Mouse (Mus musculus): Measurements from ENCODE around the gene Agap3. TPM values are rescaled to one million over a fixed set of nuclear protein-coding genes. Genes with fewer than 3 reads are reported as not detected.

Agap3 gene
- polyA plus RNA-seq, 1 experiment, result 52.6 TPM

DNA sequence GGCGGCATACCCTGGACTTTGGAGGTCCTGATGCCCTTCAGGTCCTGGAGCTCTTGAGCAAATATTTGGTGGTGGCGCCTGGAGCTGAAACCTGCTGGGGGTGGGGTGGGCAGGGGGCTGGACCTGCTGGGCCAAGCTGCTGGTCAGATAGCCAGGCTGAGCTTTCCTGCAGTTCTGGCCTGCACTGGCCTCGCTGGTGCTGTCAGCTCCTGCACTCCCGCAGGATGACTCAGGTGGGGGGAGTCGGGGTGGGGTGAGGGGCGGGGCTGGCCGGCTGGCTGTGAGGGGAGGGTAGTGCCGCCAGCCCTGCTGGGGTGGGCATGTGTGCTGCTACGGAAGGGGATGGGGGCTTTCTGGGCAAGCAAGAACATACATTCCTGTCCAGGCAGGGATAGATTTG, 23.4 kb upstream of the Agap3 start:
- no peak for DNase-seq (ENCODE audit: low read depth)

DNA sequence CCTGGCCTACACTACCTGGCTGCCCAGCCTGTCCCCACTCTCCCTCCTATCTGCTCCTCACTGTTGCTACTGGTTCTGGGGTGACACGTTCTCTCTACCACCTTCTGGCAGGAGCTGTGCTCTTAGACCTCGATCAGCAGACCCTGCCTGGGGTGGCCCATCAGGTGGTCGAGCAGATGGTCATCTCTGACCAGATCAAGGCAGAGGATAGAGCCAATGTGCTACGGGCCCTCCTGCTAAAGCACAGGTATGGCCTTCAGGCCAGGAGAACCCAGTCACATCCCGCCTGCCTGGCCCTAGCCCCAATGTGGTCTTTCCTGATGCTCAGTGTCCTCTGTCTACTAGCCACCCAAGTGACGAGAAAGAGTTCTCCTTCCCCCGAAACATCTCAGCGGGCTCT, 18.0 kb upstream of the Agap3 start:
- no peak for DNase-seq (ENCODE audit: low read depth)

DNA sequence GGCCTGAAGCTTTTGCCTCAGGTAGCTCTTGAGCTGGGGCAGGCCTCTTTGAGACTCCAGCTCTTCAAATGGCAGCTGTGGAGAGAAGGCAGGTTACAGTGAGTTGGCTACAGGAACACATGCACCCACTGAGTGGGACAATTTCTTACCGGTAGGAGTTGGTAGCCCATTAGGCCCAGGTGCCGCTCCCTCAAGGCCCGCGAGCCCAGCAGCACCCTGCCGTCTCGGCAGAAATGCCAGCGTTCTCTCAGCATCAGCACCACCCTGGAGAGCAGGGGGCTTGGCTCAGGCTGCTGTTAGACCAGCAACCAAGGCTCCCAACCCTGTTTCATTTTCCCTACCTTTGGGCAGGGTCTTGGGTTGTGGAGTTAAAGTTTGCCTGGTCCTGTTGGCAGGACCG, 10.8 kb upstream of the Agap3 start:
- no peak for DNase-seq (ENCODE audit: low read depth)

DNA sequence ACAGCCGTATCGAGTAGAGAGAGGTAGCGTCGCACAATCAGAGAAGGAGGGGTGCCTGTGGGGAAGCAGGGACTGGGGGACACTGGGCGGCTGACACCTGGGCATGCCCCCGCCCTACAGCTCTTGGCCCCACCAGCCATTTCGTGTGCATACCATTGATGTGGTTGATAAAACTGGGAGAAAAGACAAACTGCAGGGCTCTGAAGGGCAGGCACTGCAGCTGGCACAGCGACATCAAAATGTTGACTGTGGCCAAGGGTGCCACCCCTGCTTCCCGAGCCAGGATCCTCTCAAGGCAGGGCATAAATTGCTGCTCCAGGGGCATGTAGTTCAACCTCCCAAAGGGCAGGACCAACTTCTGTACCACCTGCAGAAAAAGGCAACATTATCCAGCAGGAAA, 9.9 kb upstream of the Agap3 start:
- DNase-seq (ENCODE audit: low read depth), result no peak

DNA sequence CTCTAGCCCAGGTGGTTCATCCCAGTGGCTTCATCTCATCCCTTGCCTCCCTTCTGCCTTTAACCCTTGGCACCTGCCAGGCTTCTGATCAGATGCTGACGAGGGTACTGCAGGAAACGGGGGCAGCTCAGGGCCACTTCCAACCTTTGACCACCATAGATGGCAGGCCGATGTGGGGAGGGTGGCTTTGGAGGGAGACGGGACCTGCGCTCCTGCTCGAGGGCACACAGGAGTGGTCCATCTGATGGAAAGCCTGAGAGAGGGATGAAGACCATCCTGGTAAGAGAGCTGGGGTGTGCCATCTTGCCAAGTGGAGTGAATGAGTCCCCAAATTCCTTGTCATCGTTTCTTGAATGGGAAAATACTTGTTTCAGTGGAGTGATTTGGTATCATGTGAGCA, 8.8 kb upstream of the Agap3 start:
- DNase-seq (ENCODE audit: low read depth), result no peak

DNA sequence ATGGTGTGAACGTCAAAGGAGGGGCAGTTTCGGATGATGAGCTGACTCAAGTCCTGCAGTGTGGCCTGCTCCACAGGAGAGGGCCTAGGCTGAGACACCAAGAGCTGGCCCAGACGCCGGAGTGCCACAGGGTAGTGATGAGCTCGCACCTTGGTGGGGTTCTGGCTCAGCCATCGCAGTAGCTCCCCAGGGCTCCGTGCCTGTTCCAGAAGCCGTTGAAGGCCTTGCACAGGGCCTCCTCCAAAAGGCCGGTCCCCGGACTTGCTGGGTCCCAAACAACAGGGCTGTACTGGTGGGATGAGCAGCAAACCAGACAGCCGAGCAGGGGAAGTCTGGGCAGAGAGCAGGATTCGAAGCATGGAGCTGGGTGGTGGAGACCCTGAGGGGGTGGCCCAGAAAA, 8.1 kb upstream of the Agap3 start:
- DNase-seq (ENCODE audit: low read depth), result no peak

DNA sequence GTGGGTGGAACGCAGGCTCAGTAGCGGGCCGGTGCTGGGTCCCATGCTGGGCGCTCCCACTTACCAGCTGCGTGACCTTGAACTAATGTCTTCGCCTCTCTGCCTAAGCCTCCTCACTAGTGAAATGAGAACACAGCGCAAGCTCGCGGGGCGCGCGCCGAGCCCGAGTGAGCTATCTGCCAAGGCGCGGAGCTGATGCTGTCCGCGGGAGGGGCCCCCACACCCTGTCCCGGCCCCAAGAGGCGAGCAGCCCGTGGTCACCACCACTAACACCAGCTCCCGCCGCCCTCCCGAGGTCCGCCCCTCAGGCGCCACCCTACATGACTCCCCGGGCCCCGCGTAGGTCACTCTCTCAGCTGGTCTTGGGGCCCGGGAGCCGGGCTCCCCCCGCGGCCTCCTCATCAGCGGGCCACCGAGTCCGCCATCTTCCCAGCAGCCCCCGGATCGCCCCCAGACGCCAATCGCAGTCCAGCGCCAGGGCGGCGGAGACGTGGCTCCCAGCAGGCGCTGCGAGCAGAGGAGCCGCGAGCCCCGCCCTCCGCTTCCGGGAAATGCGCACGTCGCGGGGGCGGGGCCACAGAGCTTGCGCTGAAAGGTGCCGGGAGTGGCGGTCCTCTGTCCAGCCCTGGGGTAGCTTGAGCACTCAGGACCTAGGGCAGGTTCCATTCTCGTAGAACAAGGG, 7.1 kb upstream of the Agap3 start, which contains the start of gene Fastk:
Fastk (minus strand) TSS at position 542 of the 682 bp plus-strand sequence.
- DNase-seq (ENCODE audit: low read depth), result no peak

DNA sequence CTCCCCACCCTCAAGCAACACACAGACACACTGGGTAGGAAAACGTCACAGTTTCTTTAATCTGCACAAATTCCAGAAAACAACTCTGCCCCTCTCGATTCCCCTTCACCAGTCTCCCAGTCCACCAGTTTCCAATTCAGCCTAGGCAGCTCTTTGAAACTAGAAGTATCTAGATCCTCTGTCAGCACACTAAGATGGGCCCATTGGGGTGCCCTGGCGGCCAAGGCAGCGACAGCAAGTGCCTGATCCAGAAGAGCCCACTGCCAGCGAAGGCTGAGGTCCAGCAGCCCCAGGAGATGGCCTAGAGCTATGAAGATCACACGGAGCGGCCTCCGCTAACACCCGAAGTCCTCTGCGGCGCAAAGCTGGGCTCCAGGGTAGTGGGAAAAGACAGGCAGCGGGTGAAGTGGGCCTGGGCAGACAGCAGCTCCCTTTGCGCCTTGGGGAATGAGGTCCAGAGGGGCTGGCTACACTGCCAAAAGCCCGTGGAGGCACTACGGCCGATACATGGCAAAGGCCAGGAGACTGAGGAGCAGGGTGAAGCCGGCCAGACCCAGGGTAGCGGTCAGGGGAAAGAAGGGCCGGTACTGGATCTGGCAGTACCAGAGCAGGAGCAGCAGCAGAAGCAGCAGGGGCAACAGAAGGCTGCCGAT, 6.4 kb upstream of the Agap3 start:
- no peak for DNase-seq (ENCODE audit: low read depth)

DNA sequence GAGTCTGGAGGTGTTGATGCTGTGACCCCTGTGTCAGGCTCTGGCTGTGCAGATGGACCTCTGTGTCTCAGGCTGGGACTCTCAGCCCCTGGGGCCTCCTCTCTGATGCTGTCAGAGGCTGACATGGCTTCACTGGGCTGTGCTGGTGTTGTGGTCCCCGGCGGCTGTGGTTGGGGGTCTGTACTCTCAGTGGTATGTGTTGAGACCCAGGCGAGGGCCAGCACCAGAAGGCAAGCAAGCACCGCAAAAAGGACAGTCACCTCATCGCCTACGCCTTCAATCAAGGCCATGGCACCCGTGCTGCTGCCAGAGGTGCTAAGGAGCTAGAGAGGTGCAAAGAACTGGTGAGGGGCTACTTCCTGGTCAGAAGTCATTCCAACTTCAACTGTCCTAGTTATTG, 5.3 kb upstream of the Agap3 start:
- DNase-seq (ENCODE audit: low read depth), result no peak

DNA sequence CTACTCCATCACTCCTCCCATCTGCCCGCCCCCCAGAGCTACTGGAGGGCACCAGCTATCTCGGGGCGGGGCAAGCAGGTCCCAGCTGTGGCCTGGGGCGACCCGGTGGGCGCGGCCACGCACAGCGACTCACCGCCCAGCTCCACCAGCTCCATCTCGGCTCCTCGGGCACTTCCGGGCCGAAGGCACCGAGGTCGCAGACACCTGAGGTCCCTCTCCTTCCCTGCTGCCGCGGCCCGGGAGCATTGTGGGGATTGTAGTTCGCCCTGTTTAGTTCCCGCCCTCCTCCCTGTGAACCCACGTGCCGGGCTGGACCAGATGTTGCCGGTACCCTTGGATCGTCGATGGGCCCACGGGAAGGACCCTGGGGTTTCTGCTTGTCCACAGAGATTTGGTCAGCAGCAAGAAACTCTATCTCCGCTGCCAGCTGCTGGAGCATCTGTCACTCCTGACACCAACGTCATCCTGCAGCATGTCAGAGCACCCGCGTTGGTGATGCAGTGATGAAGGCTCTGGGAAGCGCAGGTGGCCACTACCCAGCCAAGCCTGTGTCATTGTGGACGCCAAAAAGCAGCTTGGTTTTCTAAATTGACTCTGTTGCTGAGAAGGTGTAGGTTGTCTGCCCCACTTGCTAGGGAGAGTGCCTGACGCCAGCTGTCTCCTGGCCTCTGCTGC, 4.2 kb upstream of the Agap3 start, which contains the start of gene Tmub1:
Tmub1 (minus strand) TSS at position 231 of the 675 bp plus-strand sequence.
- no peak for DNase-seq (ENCODE audit: low read depth)

DNA sequence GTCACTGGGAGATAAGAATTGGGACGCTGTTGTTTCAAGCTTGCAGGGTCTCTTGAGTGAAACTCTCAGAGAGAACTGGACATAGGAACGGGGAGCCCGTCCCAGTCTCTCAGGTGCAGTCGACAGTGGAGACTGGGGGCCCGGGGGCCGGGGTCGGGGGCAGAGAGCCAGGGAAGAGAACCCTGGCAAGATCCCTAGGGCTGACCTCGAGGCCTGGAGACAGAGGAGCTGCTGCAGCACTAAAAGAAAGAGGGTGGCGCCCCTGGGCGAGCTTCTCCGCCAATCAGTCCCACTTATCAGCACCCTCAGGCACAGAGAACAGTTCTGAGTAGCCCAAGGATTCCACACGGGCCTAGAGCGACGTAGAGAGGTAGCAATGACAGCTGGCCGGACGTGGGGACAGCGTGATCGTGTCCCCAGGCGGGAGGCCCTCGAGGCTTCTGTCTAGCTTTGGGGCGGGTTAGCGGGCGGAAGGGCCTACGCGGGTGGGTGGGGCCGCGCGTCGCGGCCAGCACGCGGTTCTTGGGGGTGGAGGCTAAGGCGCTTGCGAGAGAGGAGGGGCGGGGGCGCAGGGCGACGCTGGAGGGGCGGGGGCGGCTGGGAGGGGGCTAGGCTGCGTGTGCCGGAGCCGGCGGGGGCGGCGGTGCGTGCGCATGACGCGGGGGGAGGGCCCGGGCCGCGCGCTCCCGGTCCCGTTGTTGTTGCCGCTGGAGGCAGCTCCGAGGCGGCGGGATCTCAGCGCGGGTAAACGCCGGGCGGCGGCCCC, 530 bp upstream of the Agap3 start:
- DNase-seq (ENCODE audit: low read depth), result no peak

DNA sequence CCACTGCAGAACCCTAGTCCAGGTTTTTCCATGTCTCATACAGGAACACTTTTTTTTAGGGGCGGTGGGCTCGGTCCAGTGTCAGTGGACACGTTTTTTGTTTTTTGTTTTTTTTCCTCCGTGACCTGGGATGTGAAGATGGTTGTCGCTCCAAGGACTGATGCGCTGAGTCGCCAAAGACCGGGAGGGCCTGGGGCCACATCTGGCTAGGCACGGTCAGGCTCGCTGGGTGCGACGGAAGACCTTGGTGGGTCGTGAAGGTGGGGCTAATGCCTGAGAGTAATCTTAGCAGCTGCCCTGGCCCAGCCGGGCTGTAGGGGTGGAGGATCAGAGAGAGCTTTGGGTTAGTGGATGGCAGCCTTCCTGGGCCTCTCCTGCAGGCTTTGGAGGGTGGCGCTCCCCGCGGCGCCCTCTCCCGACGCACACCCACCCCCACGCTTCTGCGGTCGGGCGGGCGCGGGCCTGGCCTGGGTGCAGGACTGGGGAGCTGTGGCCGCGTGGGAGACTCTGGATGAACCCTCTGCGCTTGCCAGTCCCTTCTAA, 785 bp downstream of the Agap3 start:
- DNase-seq (ENCODE audit: low read depth), result no peak

DNA sequence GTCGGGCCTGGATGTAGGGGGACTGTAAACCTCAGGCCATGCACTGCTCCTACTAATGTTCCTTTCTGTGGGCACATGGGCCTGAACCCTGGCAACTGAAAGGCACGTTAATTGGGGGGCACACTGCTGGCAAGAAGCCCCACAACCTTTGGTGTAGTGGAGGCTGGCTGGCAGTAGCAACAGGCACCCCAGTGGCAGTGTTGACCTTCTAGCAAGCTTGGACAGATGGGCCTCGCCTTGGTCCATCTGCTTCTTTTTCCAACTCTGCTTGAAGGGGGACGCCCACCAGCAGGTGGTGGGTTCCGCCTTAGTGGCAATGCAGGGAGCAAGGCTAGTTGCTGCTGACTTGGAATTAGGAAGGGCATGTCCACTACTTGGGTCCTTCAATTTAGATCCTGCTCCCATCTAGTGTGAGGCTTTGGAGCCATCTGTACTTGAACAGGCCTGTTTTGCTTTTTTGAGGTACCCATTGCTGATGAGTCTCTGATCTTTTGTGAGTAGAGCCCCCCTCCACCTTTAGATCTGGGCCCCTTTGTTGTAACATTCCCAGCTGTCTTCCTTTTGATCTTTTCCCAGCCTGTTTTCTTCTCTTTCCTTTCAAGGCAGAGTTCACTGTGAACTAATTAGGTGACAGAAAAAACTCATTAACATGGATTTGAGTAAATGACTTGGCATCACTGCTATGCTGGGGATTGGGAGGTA, 1.5 kb downstream of the Agap3 start:
- no peak for DNase-seq (ENCODE audit: low read depth)

DNA sequence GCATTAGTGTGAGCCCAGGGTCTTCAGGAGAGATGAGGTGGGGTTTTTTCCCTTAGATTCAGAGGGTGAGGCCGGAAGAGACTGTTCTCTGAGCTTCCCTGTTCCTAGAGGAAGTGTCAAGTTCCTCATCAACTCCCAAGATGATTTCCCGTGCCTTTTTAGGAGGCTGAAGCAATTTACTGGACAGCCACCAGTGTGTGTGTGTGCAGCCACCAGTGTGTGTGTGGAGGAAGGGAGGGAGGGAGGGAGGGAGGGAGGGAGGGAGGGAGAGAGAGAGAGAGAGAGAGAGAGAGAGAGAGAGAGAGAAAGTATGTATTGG, 2.0 kb downstream of the Agap3 start:
- DNase-seq (ENCODE audit: low read depth), result no peak

DNA sequence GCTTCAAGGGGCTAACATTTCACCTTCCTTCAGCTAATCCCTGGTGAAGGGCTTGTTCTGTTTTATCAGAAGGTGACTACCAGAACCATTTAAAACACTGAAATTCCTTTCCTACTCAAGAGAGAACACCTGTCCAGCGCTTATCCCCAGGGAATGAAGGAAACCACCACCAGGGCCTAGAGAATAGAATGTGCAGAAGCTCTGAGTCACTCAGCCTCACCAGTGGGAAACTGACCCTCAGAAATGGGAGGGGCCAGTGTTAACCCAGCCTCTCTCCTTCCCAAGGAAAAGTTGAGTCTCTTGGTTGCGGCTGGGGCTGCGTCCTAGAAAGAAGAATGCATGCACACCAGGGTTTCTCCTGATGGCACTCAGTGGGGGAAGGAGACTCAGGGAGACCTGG, 3.1 kb downstream of the Agap3 start:
- no peak for DNase-seq (ENCODE audit: low read depth)

DNA sequence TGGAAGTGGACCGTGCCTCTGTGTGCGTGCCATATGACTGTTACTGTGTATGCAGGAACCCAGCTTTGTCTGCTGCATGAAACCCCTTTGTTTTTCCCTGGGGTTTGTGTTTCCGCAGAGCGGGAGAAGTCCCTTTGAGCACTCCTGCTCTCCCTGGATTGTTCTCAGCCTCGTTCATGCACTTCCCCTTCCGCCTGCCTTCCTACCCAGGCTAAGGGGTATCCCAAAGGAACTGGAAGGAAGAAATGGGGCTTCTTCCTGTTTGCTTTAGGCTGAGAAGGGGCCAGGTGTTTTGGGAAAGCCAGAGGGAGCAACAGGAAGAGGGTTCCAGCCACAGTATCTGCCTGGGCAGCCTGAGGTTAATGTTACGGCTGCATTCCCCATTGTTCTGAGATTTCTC, 3.6 kb downstream of the Agap3 start:
- no peak for DNase-seq (ENCODE audit: low read depth)

DNA sequence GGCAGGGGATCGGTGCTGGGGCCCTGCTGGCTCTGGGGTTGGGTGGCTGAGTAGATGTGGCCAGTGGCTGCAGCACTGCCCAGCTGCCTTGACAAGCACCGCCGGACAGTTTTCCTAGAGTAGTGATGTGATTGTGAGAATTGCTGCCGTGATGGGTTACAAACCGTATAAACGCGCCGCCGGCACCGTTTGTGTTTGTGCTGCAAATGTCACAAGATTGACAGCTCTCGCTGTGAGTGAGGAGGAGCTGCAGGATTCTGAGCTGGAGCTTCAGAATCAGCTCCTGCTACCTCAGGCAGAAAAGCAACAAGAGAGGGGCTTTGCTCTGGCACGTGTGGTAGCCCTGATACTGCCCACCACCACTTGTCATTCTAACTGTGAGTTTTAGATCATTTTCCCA, 14.8 kb downstream of the Agap3 start:
- no peak for DNase-seq (ENCODE audit: low read depth)

DNA sequence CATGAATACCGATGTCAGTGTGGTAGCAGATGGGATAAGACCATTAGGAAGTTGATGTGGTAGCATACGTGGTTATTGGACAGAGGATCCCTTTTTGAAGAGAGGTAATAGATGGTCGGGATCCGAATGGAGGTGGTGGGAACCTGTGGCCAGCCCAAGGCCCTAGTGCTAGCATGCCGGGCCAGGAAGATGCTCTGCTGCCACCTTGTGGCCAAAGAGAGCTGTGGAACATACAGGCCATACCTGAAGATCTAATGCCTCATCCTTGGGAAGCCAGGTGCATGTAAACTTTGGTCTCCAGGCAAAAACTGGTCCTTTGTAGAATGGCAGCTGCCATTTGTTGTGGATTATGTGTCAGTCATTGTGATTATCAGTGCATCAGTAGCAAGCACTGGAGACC, 18.6 kb downstream of the Agap3 start:
- no peak for DNase-seq (ENCODE audit: low read depth)

DNA sequence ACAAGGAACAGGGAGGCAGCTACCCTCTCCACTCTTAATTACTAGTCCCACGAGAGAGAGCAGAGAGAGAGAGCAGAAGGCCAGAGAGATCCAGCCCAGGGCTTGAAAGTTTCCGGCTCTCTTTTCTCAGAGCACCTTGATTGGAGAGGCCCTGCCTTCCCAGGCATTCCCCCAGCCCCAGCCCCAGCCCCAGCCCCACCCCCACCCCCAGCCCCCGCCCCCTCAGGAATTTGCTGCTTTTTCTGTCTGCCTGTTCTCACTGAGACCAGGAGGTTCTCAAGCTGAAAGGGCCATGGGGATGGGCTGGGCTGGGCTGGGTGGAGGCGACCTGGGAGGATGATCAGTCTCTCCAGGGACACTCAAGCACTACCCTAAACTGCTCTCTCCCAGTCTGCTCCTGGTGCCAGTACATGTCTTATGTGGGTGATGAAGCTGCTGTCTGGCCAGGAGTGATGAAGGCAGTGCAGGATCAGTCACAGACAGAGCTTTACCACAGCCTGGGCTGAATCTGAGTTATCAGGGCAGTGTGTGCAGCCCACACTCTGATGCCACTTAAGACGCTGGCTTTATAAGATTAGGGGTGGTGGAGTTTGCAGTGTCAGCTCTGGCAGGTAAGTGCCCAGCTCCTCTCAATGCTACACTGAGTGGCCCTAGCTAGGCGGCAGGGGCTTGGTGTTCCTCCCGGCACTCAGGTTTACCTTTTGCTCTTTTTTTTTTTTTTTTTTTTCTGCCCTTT, 21.1 kb downstream of the Agap3 start:
- no peak for DNase-seq (ENCODE audit: low read depth)

DNA sequence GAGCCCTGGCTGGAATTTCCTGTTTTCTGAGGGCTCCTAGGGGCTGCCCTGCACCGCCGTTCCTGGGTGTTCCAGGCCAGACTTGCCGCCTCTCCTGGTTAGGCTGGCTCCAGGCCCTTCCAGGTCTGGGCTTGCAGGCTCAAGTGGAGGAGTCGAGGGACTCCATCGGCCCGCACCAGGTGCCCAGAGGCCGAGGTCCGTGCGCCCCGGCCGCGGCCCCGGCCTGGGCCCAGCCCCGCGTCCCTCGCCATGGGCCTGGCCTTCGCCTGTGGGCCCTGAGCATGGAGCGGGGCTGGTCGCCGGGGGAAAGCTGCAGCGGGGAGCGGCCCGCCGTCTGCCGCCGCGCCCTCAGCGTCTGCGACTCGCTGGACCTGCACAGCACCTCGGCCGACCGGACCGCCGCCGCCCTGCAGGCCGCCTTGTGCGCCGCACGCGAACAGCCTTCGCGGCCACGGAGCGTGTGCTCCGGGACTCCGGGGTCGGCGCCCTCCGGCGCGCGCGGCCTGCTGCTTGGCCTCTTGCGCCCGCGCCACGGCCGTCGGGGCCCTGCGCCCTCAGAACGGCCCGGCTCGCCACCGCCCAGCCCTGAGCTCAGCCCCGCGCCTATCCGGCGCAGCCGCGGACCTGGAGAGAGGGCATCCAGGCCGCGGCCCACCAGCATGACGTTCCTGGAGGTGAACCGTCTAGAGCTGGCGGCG, 22.2 kb downstream of the Agap3 start:
- peak; percentile 63 for DNase-seq (ENCODE audit: low read depth)

Measured in gonadal fat pad, adult 2 months (tissue).